Mouse (Mus musculus): ENCODE results near the gene Cfhr1. TPM values are rescaled to one million over a fixed set of nuclear protein-coding genes. Genes with fewer than 3 reads are reported as not detected.

Gene Cfhr1
- not detected for total RNA-seq (2022)

GRCm38 (mm10) chr1:139560024-139560423 lies at the start of gene Cfhr1:
Gene Cfhr1, minus strand, starts transcription at chr1:139560272.
- no peak for DNase-seq (ENCODE audit: low spot score in 2 of 2)

GRCm38 (mm10) chr1:139551311-139551710 lies 8.8 kb downstream of the Cfhr1 start:
- no peak for DNase-seq (ENCODE audit: low spot score in 2 of 2)

GRCm38 (mm10) chr1:139548536-139548935 lies 11.5 kb downstream of the Cfhr1 start:
- DNase-seq (ENCODE audit: low spot score in 2 of 2), result no peak

GRCm38 (mm10) chr1:139514556-139514955 lies 45.5 kb downstream of the Cfhr1 start:
- no peak for DNase-seq (ENCODE audit: low spot score in 2 of 2)

GRCm38 (mm10) chr1:139501258-139501752 lies 58.8 kb downstream of the Cfhr1 start, which contains the start of gene F13b:
Gene F13b, plus strand, starts transcription at chr1:139501702.
- DNase-seq (ENCODE audit: low spot score in 2 of 2), result no peak

GRCm38 (mm10) chr1:139499751-139500150 lies 60.3 kb downstream of the Cfhr1 start:
- no peak for DNase-seq (ENCODE audit: low spot score in 2 of 2)

Other genes starting within 250 kb of the Cfhr1 start
- not detected for gene Crb1, start 183.2 kb downstream of the Cfhr1 start, total RNA-seq (2022)
- 10 to 100 TPM; 15.1 to 21.2 (median 16.1) TPM for gene Zbtb41, start 138.0 kb downstream of the Cfhr1 start, total RNA-seq (2022)
- gene Aspm, start 105.5 kb downstream of the Cfhr1 start, total RNA-seq (2022), result under 1 TPM in 2 of 4 experiments, not detected in 2; 0.05 to 0.12 TPM
- gene F13b, start 58.6 kb downstream of the Cfhr1 start, total RNA-seq (2022), result not detected
- gene Gm4788, start 221.0 kb upstream of the Cfhr1 start, total RNA-seq (2022), result not detected

All from gastrocnemius, adult 8-10 months (tissue).